Mouse (Mus musculus) liver, embryonic 16.5 days (tissue): ENCODE measurements around the gene Faap100. TPM values are rescaled to one million over a fixed set of nuclear protein-coding genes. Genes with fewer than 3 reads are reported as not detected.
"Not testable (repeated sequence)": the region's sequence is repeated elsewhere in the genome, so short reads cannot be mapped to it uniquely, and the experiment has no call there.

Experiments
- ATAC-seq: fragments of 200-750 bp; cut with Nextera tagmentation; 2 replicates; pipeline ENCODE4 v1.8.0; 2017; ENCODE audit warnings: low read depth, mild to moderate bottlenecking, moderate number of reproducible peaks, moderate library complexity
- H3K27ac ChIP-seq: fragments of 300-500 bp; sonication (generic); 2 replicates; pipeline ENCODE4 v1.5.1; 2014; ENCODE audit warnings: mild to moderate bottlenecking, low read length
- H3K27me3 ChIP-seq: fragments of 300-500 bp; sonication (generic); 2 replicates; pipeline ENCODE4 v1.6.1; 2014; ENCODE audit warnings: low read depth, low read length, mixed read lengths; ENCODE audit not compliant: control insufficient read depth, insufficient read depth
- H3K36me3 ChIP-seq: fragments of 300-500 bp; sonication (generic); 2 replicates; pipeline ENCODE4 v1.6.1; 2014; ENCODE audit warnings: mild to moderate bottlenecking; ENCODE audit not compliant: control insufficient read depth, insufficient read depth
- H3K4me1 ChIP-seq: fragments of 300-500 bp; sonication (generic); 2 replicates; pipeline ENCODE4 v1.6.1; 2014; ENCODE audit warnings: low read depth, low read length, mixed read lengths; ENCODE audit not compliant: control insufficient read depth
- H3K4me2 ChIP-seq: fragments of 300-500 bp; sonication (generic); 2 replicates; pipeline ENCODE4 v1.6.1; 2014; ENCODE audit warnings: low read depth, low read length, mixed read lengths
- H3K4me3 ChIP-seq: fragments of 300-500 bp; sonication (generic); 2 replicates; pipeline ENCODE4 v1.5.1; 2014; ENCODE audit warnings: low read depth, mild to moderate bottlenecking, low read length
- H3K9ac ChIP-seq: fragments of 300-500 bp; sonication (generic); 2 replicates; pipeline ENCODE4 v1.6.1; 2014; ENCODE audit warnings: low read depth, low read length
- H3K9me3 ChIP-seq: fragments of 300-500 bp; sonication (generic); replicated peaks from 2 replicates; pipeline ENCODE4 v1.6.1; 2016; ENCODE audit warnings: low read length; ENCODE audit not compliant: control insufficient read depth
- WGBS: fragments of 180-500 bp; shearing (Covaris S2); extraction: QIAGEN DNeasy Blood & Tissue Kit; methylation state at CpG from one replicate; pipeline ENCODE4 v1.1.7; 2014; ENCODE audit not compliant: insufficient replicate concordance; 5-methylcytosine and 5-hydroxymethylcytosine counted together
- polyA plus RNA-seq: library from polyadenylated mRNA; unstranded; fragments of >200 nt; fragmentation: Nextera tagmentation; extraction: Ambion mirVana; gene quantifications from 2 replicates; pipeline ENCODE4 v1.2.1, GENCODE M21; 2015

Gene Faap100
- polyA plus RNA-seq, 1 experiment from 2014 or later = 6.5 TPM

- ATAC-seq = no peak
- H3K9me3 ChIP-seq = no peaks in the 10 kb centered on the region
- 81% methylated on average over 15 of the region's 15 CpGs for WGBS
- H3K4me1 ChIP-seq = peaks cover 54% of the 10 kb centered on the region
- H3K9ac ChIP-seq = no peak overlapping the region
- H3K36me3 ChIP-seq = no peaks in the 10 kb centered on the region
- H3K27me3 ChIP-seq = no peaks in the 10 kb centered on the region
- H3K4me2 ChIP-seq = no peak overlapping the region
- H3K4me3 ChIP-seq = no peak overlapping the region
- peak overlapping the region; percentile 32; the same call in 1 of the 2 replicates for H3K27ac ChIP-seq
Measured at GRCm38 (mm10) chr11:120356319-120356840, 22.2 kb downstream of the Faap100 start.

GRCm38 (mm10) chr11:120355277-120356039 lies 23.1 kb downstream of the Faap100 start:
- ATAC-seq = peak; percentile 22; the same call in 1 of the 2 replicates

DNA sequence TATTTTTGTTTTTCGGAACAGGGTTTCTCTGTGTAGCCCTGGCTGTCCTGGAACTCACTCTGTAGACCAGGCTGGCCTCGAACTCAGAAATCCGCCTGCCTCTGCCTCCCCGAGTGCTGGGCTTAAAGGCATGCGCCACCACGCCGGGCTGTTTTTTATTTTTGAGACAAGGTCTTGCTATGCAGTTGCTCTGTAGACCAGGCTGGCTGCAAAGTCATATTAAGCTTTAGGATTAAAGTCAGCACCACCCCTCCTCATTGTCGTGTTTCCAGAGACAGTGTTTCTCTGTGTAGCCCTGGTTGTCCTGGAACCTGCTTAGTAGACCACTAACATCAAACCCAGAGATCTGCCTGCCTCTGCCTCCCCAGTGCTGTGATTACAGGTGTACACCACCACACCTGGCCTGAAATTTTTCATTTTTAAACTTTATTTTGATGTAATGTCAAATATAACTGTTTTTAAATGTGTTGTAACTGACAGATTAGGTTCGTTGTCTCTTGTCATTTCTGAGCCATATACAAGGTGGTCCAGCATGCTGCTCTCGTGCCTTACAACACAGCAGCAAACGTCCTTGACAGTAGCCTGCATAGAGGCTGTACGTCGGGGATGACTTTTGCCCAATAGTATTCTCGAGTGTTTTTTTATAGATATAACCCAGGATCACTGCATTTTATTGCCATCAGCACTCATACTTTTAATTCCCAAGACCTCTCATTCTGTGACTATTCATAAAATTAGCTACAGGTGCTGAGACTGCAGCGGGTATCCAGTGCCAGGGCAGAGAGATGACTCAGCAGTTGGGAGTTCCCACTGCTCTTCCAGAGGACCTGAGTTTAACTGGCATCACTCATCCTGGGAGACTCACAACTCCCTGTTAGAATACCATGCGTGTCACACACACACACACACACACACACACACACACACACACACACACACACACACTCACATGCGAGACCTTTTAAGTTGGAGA lies 24.0 kb downstream of the Faap100 start:
- Histone ChIP-seq H3K4me3 (peak overlapping the region; percentile 50), H3K9ac (peak overlapping the region; percentile 75), H3K9me3 (no peaks in the 10 kb centered on the region), H3K4me1 (peaks cover 71% of the 10 kb centered on the region), H3K4me2 (peak overlapping the region; percentile 80), H3K36me3 (no peaks in the 10 kb centered on the region), H3K27me3 (peaks cover 12% of the 10 kb centered on the region), H3K27ac (peak overlapping the region; percentile 95)
- 71% methylated on average over 17 of the region's 17 CpGs for WGBS
- no peak for ATAC-seq

More at GRCm38 (mm10) chr11:120355277-120356039, 23.1 kb downstream of the Faap100 start:
- peak overlapping the region; percentile 80 for H3K4me2 ChIP-seq
- no peaks in the 10 kb centered on the region for H3K36me3 ChIP-seq
- H3K9me3 ChIP-seq = no peaks in the 10 kb centered on the region
- H3K27me3 ChIP-seq = peaks cover 3% of the 10 kb centered on the region; the same call in 1 of the 2 replicates
- H3K9ac ChIP-seq = peak overlapping the region; percentile 75
- H3K4me3 ChIP-seq = peak overlapping the region; percentile 39
- H3K27ac ChIP-seq = peak overlapping the region; percentile 95
- H3K4me1 ChIP-seq = peaks cover 63% of the 10 kb centered on the region
- WGBS = 40% methylated on average over 5 of the region's 5 CpGs

DNA sequence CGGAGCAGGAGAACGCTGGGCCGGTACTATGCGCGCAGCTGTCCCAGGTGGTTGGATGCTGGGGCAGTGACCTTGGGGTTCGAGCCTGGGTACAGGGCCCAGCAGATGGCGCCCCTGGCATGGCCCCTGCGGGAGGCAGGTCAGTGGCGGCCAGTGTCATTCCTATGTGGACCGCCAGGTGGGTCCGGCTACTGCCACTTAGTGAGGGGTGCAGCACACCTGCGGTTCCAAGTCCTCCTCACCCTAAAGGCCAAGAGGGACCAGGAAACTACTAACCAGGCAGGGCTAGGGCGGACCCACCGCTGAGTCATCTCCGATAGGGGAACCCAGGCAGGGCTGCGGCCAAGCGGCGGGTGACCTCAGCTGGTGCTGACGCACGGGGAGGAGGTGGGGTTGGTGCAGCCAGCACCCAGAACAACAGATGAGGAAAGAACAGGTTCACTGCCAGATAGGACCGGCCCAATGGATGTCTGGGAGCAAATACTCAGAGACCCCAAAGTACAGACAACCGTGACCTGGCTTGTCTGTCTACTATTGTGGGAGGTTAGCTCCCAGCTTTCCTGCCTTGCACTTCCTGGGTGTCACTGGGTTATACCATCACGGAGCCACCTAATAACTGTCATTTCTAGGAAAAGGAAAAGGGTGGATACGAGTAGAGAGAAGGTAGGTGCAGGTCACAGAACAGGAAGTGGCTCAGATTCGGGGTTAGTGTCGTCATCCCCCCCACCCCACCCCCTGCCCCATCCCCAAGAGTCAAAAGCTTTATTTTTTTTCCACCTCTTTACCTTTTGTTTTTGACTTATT lies 24.9 kb downstream of the Faap100 start:
- peak overlapping the region; percentile 75 for H3K9ac ChIP-seq
- WGBS = 6% methylated on average over 26 of the region's 26 CpGs
- peak; percentile 89 for ATAC-seq
- H3K36me3 ChIP-seq = no peaks in the 10 kb centered on the region
- peak overlapping the region; percentile 50 for H3K4me3 ChIP-seq
- H3K4me1 ChIP-seq = peaks cover 80% of the 10 kb centered on the region
- no peaks in the 10 kb centered on the region for H3K9me3 ChIP-seq
- peak overlapping the region; percentile 95 for H3K27ac ChIP-seq
- H3K4me2 ChIP-seq = peak overlapping the region; percentile 80
- peaks cover 18% of the 10 kb centered on the region for H3K27me3 ChIP-seq

- no peak for ATAC-seq
- peaks cover 76% of the 10 kb centered on the region for H3K4me1 ChIP-seq
- H3K9me3 ChIP-seq = no peaks in the 10 kb centered on the region
- peak overlapping the region; percentile 38; the same call in 1 of the 2 replicates for H3K27ac ChIP-seq
- no peak overlapping the region for H3K9ac ChIP-seq
- 58% methylated on average over 13 of the region's 13 CpGs for WGBS
- no peak overlapping the region for H3K4me3 ChIP-seq
- H3K4me2 ChIP-seq = no peak overlapping the region
- H3K36me3 ChIP-seq = no peaks in the 10 kb centered on the region
- H3K27me3 ChIP-seq = peaks cover 18% of the 10 kb centered on the region
Measured at GRCm38 (mm10) chr11:120352571-120353290, 25.8 kb downstream of the Faap100 start.

DNA sequence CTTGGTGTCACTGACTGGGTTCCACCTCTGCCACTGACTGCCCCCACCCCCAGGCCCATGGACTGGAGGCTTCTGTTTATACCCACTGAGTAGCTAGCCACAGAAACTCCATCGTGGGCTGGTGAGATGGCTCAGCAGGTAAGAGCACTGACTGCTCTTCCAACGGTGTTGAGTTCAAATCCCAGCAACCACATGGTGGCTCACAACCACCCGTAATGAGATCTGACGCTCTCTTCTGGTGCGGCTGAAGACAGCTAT lies 26.5 kb downstream of the Faap100 start:
- Histone ChIP-seq H3K27me3 (peaks cover 18% of the 10 kb centered on the region), H3K4me1 (peaks cover 74% of the 10 kb centered on the region)
- not testable (repeated sequence) for ATAC-seq, H3K27ac ChIP-seq, H3K4me3 ChIP-seq, H3K36me3 ChIP-seq, H3K9me3 ChIP-seq, H3K9ac ChIP-seq, H3K4me2 ChIP-seq
- 78% methylated on average over 5 of the region's 5 CpGs for WGBS

GRCm38 (mm10) chr11:120351250-120352092 lies 27.1 kb downstream of the Faap100 start:
- Histone ChIP-seq H3K36me3 (peaks cover 2% of the 10 kb centered on the region), H3K9ac (no peak overlapping the region), H3K9me3 (no peaks in the 10 kb centered on the region), H3K4me3 (no peak overlapping the region), H3K27me3 (peaks cover 18% of the 10 kb centered on the region), H3K27ac (peak overlapping the region; percentile 88), H3K4me1 (peaks cover 74% of the 10 kb centered on the region), H3K4me2 (no peak overlapping the region)
- no peak for ATAC-seq
- whole genome bisulfite sequencing = 80% methylated on average over 10 of the region's 10 CpGs
